Mouse (Mus musculus) layer of hippocampus, adult 2 months (tissue): Measurements from ENCODE around the gene Tmem115. TPM values are rescaled to one million over a fixed set of nuclear protein-coding genes. Genes with fewer than 3 reads are reported as not detected.
"Not testable (repeated sequence)": the region's sequence is repeated elsewhere in the genome, so short reads cannot be mapped to it uniquely, and the experiment has no call there.

Source experiments
- DNase-seq, 2 experiments: peaks; one replicate each; pipeline ENCODE4 v3.0.0; 2022; ENCODE audit warnings: low spot score in 2 of 2
- H3K27ac ChIP-seq: fragments of 200-600 bp; 2 replicates; pipeline ENCODE4 v1.8.1; 2022
- H3K4me3 ChIP-seq: fragments of 200-600 bp; 2 replicates; pipeline ENCODE4 v1.8.1; 2022; ENCODE audit warnings: mild to moderate bottlenecking
- CTCF ChIP-seq: fragments of 200-600 bp; conservative IDR thresholded peaks from 2 replicates; pipeline ENCODE4 v1.8.1; 2022; ENCODE audit warnings: antibody characterized with exemption, mild to moderate bottlenecking, moderate library complexity
- total RNA-seq, 2 experiments: library from RNA; stranded (reverse); gene quantifications; 2 replicates each; pipeline ENCODE4 v1.2.3; 2021

Tmem115 gene
- total RNA-seq, 2 experiments from 2014 or later, result 35.8 to 41.0 TPM

DNA sequence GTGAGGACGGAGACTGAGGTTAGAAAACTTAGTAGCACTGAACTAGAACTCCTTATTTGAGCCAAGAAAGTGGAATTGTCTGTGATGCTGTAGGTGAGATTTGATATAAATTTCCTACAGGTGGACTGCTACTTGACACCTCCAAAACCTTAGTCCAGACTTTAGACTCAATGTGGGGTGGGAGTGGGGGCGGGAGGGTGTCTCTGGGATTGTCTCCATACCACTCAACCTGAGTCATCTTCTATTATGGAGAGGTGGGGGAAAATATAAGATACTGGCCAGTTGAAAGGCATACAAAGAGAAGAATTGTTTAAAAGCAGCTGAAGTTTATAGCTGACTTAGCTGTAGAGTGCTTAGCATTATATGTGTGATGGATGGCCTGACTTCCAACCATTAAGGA, 22.0 kb downstream of the Tmem115 start:
- H3K27ac ChIP-seq, result peak overlapping the region; percentile 97
- H3K4me3 ChIP-seq, result peak overlapping the region; percentile 98
- no peak for DNase-seq
- TF ChIP-seq CTCF, result no peak

DNA sequence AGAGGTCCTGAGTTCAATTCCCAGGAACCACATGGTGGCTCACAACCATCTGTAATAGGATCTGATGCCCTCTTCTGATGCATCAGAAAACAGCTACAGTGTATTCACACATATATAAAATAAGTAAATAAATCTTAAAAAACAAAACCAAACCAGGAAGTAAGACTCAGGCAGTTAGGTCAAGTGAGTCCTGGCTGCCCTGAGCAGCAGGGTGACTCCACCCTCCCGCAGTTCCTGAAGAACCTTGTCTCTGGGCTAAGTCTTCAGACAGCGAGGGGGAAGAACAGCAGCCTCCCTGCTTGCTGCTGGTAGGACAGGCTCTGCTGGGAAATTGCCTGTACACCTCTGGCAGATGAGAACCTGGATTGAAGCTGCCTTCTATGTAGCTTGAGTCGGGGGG, 22.6 kb downstream of the Tmem115 start:
- no peak for DNase-seq
- no peak overlapping the region for H3K27ac ChIP-seq
- no peak overlapping the region for H3K4me3 ChIP-seq
- TF ChIP-seq CTCF, result no peak

DNA sequence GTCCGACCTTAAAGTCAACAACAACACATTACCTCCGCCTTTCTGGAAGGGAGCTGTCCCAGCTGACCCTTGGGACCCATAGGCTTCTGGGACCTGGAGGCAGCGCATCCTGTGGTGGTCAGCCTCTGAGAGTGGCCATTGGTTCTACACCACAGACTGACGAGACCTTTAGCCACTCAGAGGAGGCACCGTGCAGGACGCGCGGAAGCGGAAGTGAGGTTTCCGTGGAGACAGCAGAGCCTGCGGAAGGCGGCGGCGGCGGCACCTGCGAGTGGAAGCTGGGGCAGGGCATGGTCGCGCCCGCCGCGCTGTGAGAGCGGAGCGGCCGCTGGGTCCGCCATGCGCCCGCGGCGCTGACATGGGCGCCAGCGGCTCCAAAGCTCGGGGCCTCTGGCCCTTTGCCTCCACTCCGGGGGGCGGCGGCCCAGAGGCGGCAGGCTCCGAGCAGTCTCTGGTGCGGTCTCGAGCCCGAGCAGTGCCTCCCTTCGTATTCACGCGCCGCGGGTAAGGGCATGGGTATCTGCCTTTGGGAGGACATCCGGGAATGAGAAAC, 29.4 kb downstream of the Tmem115 start, which contains the start of gene Tusc2:
Tusc2 (plus strand) TSS at position 227 of the 553 bp plus-strand sequence.
- Histone ChIP-seq H3K27ac (peak within 1 kb of the TSS; percentile 91), H3K4me3 (peak within 1 kb of the TSS; percentile 74)
- DNase-seq, result peak; percentile 93 to 96
- TF ChIP-seq CTCF, result no peak

DNA sequence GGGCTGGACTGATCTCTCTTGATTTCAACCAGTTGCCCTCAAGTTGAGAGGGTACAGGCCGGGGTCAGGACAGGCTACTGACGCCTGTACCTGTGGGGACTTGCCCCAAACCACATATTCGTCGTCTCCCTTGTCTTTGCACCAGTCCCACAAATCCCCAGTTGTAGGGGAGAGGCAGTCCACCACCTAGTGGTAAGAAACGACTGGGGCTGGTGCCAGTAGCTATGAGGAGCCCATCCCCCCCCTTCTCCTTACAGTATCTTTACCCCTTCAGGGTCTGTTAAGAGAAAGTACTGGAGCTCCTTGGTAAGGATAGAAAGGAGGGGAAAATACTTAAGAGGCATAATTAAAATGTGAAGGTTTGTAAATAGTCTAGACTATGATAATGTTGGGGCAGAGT, 31.8 kb downstream of the Tmem115 start:
- H3K4me3 ChIP-seq, result not testable (repeated sequence)

DNA sequence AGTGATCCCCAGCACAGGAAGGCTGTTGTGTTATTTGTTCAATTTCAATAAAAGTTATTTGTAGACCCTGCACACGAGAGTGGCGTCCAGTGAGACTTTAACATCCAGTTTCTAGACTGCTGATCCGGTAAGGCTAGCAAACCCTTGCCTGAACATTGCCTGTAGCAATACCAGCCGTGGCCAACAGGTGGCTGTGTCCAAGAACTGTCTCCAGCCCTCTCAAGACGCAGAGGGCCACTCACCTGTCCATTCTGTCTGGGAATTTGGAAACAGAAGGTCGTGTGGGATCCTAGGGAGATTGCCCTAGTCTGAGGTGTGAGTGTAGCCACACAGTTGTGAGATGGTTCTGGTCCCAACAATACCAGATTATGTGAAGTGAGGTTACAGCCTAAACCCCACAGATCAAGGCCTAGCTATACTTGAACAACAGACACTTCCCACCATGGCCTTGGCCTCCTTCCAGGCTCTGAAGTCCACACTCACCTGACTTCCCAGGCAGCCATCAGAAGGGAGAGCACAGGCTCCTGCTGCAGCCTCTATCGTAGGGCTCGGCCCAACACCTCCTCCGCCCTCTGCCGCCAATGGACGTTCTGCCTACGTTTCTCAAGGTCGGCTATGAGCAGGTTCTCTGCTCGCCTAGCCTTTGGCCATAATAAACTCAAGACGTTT, 32.4 kb downstream of the Tmem115 start:
- peak; percentile 89 for TF ChIP-seq CTCF
- peak overlapping the region; percentile 19; the same call in 1 of the 2 replicates for H3K4me3 ChIP-seq
- peak in 1 of 2 experiments; percentile 75 for DNase-seq
- H3K27ac ChIP-seq, result peak overlapping the region; percentile 83

More for the DNA sequence above, 31.8 kb downstream of the Tmem115 start:
- H3K27ac ChIP-seq, result peak overlapping the region; percentile 83; the same call in 1 of the 2 replicates
- DNase-seq, result not testable (repeated sequence)

DNA sequence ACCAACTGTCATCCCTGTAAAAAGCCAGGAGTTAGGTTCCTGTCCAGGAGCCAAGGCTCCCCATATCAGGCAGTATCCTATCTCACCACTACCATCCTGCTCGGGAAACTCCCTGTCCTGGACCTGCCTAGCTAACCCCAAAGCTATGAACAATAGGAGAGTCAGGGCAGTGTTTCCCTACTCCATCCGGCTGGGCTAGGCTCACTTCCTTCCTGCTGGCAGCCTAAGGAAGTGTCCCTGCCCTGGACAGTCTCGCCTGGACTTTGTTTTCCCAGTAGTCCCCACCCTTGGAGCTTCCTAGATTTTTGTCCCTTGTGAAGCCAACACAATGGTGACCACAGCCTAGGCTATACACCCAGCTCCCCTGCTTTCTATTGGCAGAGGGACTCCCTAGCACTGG, 33.1 kb downstream of the Tmem115 start:
- Histone ChIP-seq H3K27ac (peak overlapping the region; percentile 96), H3K4me3 (peak overlapping the region; percentile 19; the same call in 1 of the 2 replicates)
- peak; percentile 46 for TF ChIP-seq CTCF
- DNase-seq, result no peak

DNA sequence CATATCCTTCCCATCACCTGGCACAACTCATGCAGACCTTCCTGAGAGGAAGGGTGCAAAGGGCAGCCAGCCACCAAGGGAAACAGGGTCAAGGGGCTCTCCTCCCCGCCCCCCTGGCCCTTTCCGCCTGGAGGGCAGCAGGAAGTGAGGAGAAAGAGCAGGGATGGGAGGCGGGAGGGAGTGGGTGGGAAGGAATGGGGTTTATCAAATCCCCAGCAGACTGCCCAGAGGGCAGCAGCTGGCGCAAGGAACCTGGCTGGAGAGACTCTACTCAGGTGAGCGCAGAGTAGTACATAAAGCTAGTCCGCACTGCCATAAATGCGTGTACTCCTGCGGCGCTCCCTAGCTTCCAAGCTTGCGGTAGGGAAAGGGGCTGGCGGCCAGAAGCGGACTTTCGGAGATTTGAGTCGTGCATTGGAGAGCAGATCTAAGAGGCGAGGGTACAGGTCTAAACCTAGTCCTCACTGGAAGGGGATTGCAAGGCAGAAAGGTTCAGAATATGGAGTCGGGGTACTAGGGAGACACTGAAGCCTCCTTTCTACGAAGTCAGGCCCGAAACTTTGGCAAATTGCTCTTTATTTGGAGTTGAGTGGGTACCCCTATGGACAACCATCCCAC, 34.1 kb downstream of the Tmem115 start, which contains the start of gene Hyal2:
Hyal2 (plus strand) TSS at position 244 of the 618 bp plus-strand sequence.
- no peak for TF ChIP-seq CTCF
- peak within 1 kb of the TSS; percentile 91 for H3K4me3 ChIP-seq
- DNase-seq, result no peak
- peak within 1 kb of the TSS; percentile 96 for H3K27ac ChIP-seq

DNA sequence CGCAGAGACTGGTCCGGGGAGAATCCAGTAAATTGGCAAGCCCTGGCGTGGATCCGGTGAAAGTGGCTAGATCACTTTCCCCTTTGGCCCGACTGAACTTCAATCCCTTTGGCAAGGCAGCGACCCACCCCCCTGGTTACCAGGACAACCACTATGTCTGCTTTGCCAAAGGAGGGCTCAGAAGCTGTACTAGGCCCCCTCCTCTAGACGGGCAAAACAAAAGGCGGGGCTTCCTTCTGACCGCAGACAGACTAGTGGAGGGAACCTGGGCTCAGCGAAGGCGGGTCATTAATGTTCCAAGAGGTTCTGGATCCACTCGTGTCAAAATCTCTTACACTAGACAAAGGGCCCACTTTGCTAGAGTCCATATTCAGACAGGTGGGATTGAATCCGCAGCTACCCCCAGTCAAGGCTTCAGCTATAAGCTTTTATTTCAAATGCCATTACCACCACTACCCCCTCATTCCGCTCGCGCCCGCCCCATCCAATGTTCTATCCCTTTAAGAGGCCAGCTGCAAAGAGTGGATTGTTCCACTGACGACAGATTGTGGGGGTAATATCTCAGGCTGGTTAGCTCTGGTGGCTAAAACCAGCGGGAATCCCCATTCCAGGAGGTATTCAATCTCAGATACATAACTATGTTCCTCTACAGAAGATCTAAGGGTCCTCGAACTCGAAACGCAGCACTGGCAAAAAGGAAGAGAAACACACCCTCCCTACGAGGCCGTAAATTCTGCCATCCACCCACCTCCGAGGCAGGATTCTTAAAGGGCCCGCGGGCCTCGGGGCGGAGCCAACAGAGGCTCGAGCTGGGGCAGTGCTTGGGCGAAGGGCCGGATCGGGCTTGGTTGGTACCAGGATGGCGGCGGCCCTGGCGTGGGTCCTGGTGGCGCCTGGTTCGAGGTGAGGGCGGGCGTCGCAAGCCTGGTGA, 34.9 kb downstream of the Tmem115 start:
- Histone ChIP-seq H3K4me3 (peak overlapping the region; percentile 91), H3K27ac (peak overlapping the region; percentile 96)
- no peak for TF ChIP-seq CTCF
- peak; percentile 79 for DNase-seq

DNA sequence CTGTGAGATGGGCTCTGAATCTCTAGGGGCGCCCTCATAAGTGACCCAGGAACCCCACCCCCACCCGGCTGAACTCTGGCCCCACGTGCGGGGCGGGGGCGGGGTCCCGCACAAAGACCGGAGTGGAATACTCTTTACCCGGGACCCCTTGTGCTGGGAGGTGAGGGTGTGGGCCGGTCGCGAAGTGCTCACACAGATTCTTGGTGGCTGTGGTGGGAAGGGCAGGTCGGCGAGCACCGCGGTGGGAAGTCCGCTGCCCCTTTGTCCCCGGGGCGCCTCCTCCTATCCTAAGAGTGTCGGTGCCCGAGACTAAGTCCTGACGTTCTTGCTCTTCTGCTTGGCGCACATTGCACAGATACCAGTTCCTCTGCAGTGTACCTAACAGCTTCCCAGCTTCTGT, 35.5 kb downstream of the Tmem115 start:
- DNase-seq, result no peak
- TF ChIP-seq CTCF, result no peak
- Histone ChIP-seq H3K27ac (peak overlapping the region; percentile 96), H3K4me3 (peak overlapping the region; percentile 91)

DNA sequence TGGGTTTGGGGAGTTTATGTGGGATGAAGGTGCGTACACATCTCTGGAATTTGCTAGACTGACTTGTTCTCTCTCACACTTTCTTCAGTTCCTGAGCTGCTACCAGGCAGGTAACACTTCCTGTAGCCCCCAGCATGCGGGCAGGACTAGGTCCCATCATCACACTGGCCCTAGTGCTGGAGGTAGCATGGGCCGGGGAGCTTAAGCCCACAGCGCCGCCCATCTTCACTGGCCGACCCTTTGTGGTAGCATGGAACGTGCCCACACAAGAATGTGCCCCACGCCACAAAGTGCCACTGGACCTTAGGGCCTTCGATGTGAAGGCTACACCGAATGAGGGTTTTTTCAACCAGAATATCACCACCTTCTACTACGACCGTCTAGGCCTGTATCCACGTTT, 36.3 kb downstream of the Tmem115 start:
- no peak for DNase-seq
- Histone ChIP-seq H3K4me3 (peak overlapping the region; percentile 91), H3K27ac (no peak overlapping the region; the same call in 1 of the 2 replicates)
- no peak for TF ChIP-seq CTCF

DNA sequence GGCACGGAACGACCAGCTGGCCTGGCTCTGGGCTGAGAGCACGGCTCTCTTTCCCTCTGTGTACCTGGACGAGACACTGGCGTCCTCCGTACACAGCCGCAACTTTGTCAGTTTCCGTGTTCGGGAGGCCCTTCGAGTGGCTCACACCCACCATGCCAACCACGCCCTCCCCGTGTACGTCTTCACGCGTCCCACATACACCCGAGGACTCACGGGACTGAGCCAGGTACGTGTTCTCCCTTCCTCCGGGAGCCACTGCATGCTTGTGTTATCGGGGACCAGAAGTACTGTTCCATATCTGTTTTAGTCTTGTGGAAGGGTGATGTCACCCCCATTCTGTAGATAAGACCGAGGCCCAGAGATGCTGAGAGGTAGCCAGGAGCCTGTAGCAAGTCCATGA, 37.1 kb downstream of the Tmem115 start:
- H3K4me3 ChIP-seq, result no peak overlapping the region; the same call in 1 of the 2 replicates
- no peak for DNase-seq
- no peak for TF ChIP-seq CTCF
- no peak overlapping the region for H3K27ac ChIP-seq

DNA sequence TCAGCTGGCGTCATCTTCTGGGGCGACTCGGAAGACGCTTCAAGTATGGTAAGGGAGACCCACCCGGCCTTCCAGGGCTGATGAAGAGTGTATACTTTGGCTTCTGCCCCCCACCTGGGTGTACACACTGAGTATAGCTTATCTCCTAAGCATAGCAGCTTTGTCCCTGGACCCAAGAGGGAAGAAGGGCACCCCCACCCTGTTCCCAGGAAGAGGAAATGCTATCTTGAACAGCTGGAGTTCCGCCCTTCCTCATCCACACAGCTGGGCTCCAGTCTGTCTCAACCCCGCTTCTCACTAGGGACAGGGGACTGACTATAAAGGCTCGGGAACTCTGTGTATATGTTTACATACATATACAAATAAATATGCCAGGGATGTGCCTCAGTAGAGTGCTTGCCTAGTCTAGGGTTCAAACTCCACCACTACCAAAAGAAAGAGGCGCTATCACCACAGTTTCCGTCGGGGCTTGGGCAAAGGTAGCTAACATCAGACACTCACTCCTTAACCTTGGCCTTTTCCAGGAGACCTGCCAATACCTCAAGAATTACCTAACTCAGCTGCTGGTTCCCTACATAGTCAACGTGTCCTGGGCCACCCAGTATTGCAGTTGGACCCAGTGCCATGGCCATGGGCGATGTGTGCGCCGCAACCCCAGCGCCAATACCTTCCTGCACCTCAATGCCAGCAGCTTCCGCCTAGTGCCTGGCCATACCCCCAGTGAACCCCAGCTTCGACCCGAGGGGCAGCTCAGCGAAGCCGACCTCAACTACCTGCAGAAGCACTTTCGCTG, 38.0 kb downstream of the Tmem115 start:
- H3K27ac ChIP-seq, result no peak overlapping the region
- no peak for DNase-seq
- TF ChIP-seq CTCF, result no peak
- H3K4me3 ChIP-seq, result no peak overlapping the region
